Mouse (Mus musculus) layer of hippocampus, postnatal 25 days (tissue): ENCODE measurements around the gene Pabpn1l. TPM values are rescaled to one million over a fixed set of nuclear protein-coding genes. Genes with fewer than 3 reads are reported as not detected.

Experiments
- DNase-seq, 2 experiments: peaks; one replicate each; pipeline ENCODE4 v3.0.0; 2022; ENCODE audit warnings: mixed read lengths in 2 of 2, low spot score in 1 of 2; ENCODE audit errors: extremely low spot score in 1 of 2
- total RNA-seq, 2 experiments: library from RNA; stranded (reverse); gene quantifications; 2 replicates each; pipeline ENCODE4 v1.2.3; 2021

Pabpn1l gene
- total RNA-seq, 2 experiments from 2014 or later, result 0.45 TPM; not detected in 1

DNA sequence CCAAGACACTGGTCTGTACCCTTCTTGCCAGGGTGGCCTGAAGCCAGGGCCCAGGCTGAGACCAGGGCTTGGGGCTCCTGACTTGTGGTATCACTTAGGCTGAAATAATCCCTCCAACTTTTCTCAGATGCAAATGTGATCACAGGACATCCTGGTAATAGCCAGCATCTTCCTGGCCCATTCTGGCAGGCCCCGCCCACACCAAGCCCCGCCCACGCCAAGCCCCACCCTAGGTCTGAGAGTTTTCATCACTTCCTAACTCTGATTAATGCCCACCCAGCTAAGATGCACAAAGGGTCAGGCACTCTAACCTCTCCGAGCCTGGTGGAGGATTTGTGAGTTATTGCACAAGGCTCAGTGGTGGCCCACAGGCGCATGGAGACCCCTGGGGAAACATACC is 2.1 kb downstream of the Pabpn1l start:
- DNase-seq, result no peak

DNA sequence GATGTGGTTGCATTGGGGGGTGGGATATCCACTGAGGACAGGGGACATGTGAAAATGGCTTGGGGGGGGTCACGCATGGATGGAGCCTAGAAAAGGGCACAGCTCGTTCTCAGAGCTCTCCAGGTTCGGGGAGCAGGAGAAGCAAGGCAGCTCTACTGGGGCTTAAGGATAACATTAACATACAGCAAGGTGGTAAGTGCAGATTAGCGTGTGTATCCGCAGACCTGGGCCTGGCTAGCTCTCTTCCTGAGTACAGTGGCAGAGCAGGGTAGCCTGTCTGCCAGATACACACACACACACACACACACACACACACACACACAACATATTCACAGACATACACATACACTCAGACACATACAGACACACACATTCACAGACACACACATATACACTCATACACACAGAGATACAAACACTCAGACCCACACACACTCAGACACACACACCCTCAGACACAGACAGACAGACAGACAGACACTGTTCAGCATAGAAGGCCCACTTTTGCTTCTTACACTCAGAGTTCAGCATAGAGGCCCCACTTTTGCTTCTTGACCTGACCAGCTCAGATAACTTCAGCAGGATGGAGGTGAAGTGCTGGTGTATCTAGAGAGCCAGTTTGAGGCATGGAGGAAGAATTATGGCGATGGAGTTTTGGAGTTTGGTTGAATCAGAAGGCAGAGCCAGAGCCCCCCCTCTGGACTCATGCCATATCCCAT is 3.7 kb downstream of the Pabpn1l start:
- no peak for DNase-seq

DNA sequence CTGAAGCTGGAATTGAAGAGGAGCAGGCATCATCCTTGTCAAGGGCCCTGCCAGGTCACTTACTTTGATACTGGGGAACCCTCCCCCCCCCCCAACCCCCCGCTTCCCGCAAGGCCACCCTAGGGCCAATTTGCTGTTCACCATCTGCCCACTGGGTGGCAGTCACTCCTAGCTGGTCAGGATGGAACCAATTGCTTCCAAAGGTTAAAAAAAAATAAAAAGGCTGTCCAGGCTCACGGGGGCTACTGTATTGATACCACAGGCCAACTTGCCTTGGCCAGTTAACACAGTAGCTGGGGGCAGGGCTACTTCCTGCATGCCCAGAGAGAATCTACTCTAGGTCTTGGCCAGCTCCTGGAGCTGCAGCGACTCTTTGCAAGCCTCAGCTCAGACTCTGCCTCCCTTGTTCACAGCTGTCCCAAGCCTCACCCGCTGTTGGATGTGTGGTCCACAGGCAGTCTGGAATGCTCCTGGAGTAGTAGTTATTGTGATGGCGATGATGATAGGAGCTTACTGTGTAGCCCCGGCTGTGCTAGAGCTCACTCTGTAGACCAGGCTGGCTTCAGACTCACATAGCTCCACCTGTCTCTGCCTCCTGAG is 4.5 kb downstream of the Pabpn1l start:
- peak; percentile 59 to 90 for DNase-seq

DNA sequence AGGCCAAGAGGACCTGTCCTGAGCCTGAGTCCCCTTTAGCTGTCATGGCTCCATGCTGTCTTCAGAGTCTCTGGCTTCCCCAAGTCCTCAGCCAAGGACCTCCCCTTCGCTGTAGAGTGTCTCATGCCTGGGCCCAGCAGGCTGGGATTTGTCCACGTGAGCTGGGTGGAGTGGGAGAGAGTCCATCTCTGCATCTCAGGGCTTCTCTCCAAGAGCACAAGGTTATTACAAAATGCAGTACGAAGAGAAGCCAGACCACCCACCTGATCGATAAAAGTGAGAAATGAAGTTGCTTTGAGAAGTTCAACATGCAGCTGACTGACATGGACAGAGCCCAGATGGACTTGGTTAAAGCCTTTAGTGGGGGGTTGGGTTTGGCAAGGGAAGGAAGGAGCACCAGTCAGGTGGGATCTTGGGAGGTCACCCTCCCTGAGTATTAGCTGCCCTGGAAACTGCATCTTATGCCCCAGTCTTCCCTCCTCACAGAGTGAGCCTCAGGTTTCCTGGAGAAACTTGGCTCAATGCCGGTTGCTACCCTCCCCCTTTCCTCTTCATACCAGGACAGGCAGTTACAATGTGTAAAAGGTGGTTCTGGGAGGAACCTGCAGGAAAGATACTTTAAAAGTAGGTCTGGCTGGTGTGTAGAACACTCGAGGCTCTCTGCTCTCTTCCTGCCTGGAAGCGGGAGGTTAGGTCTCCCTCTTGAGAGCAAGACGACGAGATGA is 6.2 kb downstream of the Pabpn1l start:
- no peak for DNase-seq

DNA sequence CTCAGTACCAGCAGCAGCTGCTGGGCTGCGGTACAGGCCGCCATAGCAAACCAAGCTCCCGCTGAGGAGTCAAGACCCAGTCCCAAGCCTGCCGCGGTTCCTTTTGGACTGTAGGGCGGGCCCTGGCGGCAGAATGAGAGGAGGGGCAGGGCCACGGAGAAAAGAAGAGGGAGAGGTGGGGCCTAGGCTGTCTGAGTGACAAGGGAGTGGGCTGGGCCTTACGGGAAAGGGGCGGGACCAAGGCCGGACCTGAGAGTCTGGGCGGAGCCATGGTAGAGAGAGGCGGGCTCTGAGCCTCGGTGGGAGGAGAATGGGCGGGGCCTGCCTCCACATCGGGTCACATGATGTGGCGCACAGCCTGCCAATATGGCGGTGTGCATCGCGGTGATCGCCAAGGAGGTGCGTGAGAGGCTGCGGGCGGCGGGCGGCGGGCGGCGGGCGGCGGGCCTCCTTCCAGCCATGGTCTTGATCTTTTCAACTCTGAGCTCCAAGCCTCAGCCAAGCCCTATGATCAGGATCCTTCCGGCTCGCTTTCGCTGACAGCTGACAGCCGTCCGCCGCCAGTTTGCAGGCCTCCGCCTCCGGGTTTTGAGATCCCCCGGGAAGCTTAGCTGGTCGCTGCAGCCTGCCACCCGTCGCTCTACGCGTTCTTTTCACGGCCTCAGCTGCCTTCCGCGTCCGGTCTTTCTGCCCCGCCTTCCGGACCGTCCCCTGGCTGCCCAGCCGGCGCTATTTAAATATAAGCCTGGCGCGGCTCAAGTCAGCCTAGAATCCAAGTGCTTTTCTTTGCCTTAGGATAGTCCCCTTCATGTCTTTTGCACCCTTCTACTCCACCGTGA is 11.0 kb downstream of the Pabpn1l start, which contains the start of the genes Galns and Trappc2l:
Gene Galns (minus strand): TSS at position 169 of the 839 bp plus-strand sequence.
Gene Trappc2l (plus strand): TSS at position 346 of the 839 bp plus-strand sequence.
- peak; percentile 76 to 81 for DNase-seq

DNA sequence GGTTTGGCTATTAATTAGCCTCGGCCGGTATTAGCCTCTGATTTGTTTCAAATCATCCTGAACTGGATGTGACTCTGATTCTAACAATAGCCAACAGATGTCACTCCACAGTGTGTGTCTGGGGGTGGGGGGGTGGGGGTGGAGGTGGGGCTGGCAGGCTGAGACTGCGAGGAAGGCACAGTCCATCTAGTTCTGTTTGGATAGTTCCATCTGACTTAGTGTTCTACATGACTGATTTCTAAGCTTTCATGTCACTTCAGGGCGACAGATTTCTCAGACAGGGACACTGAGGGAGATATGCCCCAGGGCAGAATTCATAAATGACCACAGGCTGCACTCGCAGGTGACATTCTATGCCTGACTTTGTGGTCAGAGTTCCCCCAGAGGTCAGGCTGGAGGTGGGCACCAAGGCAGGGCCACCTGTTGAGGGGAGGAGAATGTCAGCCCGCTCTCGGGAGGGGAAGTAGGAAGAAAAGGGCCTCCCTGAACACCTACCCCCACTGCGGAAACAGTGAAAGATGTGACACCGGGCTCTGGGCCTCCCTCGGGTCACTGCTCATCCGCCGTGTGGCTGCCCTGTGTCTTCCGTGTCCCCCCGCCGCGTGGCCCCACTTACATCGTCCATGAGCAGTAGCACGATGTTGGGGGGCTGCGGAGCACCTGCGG is 11.8 kb downstream of the Pabpn1l start:
- DNase-seq, result no peak

DNA sequence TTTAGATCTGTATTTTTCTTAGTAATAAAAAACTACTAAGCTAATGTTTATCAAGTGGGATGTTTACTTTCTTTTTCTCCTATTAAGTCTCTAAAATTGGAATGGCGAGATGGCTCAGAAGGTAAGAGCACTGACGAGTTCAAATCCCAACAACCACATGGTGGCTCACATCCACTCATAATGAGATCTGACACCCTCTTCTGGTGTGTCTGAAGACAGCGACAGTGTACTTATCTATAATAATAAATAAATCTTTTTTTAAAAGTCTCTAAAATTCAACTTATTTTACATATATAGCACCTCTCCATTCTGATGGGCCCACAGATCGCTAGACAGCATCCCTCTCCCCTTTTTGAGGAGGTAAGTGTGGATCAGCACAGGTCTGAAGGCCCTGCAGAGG is 12.3 kb downstream of the Pabpn1l start:
- no peak for DNase-seq

DNA sequence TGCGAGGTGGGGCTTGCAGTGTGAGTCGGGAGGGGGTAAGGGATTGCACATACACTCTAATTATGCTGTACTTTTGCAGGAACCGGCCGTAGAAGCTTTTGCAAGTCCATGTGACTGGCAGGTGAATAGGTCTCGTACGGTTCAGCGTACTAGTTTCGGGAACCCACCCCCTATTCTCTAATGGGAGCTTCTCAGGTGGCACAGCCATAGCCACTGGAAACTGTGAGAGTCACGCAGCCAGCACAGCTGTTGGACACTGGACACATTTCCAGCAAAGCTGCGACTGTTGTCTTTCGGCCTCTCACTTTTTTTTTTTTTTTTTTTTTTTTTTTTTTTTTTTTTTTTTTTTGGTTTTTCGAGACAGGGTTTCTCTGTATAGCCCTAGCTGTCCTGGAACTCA is 15.7 kb downstream of the Pabpn1l start:
- no peak for DNase-seq

DNA sequence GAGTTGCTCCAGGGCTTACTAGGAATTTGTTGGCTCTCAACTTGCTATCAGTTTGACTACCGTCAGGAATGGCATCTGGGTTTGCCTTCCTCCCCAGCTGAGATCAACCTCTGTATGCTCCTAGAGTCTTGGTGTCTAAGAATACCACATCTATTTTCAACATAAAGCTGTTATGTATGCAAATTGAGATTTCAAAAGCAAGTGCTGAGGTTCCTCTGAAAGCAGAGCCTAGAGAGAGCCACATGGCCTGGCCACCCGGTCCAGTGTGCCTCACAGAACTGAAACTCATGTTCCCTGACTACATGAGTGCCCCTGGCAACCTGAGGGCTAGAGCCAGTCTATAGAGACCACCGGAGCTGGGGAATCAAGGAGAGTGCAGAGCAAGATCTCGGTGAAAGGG is 17.2 kb downstream of the Pabpn1l start:
- DNase-seq, result no peak

DNA sequence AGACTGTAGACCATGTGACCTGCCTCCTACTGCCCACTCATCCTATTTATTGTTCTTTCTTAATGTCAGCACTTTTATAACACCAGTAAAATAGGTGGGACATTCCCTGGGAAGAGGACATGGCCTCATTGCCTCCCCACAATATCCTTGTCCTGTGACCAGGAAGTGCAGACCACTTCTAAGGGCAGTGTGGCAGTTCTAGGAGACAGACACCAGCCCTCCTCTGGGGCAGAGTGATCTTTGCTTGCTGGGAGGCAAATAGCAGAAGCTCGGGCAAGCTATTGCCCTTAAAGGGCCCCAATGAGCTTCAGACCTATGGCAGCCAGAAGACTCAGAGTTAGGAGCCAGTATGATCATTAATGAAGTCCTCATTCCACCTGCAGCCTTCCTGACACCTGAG is 17.9 kb downstream of the Pabpn1l start:
- DNase-seq, result no peak

DNA sequence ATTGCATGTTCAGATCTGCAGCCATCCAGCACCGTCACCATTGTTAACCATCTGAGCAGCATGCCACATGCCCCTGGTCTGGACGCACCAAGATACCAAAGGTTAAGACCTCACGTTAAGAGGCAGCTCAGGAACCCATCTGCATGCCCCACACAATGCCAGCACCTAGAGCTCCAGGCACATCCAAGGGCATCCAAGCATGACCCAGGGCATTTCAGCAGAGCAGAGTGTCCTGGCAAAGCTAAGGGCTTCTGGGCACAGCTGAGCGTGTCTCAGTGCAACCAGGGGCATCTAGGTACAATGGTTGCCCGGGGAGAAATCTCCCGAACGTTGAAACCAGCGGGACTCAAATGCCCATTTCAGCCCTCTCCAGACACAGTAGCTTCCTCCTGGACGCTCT is 21.9 kb downstream of the Pabpn1l start:
- no peak for DNase-seq

DNA sequence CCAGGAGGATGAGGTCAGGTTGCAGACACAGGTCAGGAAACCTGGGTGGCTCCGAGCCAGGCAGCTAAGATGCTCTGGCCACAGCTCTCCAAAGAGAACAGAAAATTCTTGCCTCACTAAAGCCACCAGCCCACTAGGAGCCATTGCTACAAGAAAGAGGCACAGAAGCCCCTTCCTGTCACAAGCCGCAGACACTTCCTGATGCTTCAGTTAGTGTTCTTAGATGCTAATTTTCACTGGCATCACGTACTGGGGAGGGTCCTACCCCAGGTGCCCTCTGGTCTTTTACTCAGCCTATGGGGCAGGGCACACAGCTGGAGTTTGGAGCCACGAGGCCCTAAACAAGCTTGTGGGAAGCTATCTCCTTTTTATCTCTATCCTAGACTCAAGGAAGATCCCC is 26.5 kb downstream of the Pabpn1l start:
- DNase-seq, result no peak

DNA sequence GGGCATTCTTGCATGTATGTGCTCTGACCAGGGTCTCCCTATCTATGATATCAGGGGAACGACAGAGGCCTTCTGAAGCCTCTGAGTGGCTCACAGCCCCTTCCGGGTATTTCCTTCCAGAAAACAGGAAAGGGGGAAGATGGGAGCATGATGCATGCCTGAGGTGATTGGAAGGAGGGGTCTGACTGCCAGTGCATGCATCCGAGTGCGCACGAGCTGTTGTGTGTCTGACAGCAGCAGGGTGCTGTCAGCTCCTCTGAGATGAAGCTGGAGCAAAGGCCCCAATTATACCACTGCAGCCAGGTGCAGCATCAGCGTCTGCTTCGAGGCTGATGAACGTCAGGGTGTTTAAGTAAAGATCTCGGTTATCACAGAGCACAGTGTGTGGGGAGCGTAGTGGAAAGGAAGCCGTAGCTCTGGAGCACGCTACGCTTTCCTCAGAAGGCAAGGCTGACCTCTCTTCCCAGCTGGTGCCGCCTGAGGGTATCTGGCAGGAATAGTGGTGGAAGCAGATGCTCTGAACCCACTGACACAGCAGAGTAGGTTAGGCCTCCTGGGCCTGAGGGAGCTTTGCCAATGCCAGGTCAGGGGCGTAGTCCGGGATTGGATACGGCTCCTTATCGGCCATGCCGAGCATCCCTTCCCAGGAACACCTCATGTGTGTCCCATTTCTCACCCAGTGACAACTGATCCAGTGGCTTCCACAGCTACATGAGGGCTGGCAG is 28.6 kb downstream of the Pabpn1l start:
- DNase-seq, result no peak

DNA sequence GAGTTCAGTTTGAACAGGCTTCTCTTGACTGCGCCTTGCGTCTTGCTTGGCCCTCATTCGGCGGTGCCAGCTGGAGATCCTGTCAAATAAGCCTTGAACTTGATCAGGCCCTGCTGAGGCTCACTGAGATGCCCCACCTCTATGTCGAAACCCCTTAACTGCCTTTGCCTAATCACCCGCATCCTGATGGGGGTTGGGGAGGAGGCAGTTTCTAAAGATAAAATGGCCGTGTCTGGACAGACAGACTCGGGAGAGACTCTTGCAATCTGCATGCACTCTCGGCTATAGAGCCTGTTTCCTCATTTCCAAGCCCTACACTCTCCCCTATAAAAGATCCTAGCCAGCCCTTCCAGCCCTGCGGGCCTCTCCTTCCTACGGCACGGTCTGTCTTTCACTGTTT is 29.3 kb downstream of the Pabpn1l start:
- DNase-seq, result no peak

DNA sequence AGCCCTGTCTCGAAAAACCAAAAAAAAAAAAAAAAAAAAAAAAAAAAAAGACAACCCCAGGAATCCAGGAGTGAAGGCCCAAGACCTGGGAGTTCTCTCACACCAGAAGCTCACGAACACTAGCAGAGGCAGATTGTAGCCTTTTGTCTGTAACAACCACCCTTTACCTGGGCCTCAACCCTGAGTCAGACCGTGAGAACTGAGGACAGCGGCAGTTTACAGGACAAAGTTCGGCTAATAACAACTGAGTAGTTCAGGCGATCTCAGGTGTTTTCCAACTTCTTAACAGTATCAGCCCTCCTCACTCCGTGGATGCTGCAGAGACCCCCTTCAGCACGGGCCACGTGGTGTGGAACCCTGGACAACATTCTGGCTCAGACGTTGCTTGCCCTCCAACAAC is 35.8 kb downstream of the Pabpn1l start:
- DNase-seq, result no peak

DNA sequence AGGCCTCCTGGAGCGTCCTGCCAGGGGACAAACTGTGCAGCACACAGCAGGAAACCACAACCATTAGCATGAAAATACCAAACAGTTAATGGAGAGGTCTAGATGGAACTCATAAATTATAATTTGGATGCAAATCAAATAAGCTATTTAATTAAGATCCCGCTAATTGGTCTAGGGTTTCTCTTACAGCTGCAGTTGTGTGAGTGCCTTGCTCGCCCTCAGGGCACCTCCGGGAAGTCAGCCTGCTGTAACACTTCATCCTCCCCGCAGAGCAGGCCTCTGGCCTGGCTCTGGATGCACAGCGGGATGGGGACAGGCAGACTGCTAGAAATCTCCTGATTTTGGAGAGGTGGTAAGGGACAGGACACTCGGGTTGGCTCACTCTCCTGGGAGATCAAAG is 36.4 kb downstream of the Pabpn1l start:
- DNase-seq, result no peak

DNA sequence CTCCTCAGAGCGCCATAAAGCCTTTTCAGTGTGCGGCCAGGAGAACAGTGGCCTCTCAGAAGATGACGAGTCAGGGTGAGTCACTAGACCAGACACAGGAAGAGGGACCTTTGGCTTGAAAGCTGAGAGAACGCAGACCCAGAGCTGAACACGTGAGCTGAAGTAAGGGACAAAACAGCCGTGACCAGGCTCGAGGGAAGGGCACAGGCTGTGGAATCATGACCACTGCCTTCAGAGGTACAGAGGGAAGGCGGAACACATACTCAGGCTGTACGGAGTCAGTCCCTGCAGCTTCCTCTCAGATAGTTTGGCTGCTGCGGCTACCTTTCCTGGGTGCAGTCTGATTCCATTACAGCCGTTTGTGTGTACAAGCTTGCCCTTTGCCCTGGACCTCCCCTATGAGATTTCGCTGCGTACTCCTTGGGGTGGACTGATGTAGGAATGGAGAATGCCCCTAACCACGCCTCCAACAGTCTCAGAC is 37.1 kb downstream of the Pabpn1l start:
- no peak for DNase-seq

DNA sequence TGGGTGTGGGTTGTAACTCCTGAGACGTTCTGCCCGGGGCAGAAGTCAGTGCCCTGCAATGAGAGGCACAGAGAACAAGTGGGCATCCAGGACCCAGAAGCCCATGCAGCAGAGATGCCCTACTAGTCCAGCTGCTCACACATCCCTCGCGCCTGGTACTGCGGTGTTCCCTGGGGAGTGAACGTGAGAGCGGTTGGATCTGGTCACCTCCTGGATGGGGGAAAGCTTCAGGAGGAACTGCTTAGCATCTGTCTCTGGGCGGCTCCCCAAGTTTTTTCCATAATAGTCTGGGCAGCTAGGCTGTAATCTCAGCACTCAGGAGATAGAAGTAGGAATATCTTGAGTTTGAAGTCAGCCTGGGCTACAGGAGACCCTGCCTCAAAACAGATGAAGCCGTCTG is 37.6 kb downstream of the Pabpn1l start:
- DNase-seq, result no peak

DNA sequence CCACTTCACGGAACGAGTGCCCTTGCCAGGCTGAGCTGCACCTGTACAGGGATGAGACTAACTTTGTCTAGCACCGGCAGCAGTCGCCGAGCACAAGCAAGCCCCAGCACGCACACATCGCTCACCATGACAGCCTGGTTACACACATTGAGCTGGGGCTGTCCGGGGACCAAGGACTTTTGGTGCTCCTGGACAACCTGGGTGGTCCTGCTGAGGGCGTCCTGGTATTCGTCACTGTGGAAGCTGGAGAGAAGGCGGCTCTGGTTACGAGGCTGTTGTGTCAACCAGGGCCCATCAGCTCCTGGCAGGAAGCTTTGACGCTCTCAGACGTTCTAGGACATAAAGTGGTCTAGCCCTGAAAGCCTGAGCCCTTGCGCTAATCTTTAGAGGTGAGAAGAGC is 41.6 kb downstream of the Pabpn1l start:
- DNase-seq, result no peak
